Comparison of ENCODE assay signal across 17 mouse cellular contexts in the genomic region with DNA sequence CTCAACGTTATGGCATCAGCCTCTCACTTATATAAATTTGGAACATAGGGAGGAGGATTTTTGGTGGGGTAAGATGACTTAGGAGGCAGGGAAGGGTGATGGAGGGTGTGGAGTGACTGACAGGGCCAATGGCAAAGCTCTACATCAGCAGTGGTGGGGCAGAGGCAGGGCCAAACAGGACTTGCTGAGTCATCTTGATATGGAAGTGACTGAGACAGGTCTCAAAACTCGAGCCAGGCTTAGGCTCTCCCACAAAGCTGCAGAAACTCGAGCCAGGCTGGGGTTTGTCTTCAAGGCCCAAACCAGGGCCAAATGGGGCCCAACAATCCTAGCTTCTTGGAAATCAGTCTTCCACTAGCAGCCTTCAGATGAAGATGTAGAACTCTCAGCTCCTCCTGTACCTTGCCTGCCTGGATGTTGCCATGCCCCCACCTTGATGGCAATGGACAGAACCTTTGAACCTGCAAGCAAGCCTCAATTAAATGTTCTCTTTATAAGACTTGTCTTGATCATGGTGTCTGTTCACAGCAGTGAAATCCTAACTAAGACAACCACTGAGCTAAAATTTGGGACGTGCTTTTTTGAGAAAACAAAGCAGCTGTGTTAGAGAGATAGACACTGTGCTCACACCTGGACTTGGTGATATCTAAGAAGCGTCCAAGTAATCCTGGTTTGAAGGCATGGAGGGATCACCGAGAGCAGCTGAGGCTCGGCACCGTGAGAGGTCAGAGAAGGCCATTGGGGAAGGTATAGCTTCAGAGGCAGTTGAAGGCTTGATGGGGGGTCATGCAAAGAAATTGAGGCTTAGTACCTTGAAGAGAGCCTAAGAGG. TPM values are rescaled to one million over a fixed set of nuclear protein-coding genes. Genes with fewer than 3 reads are reported as not detected.
A peak's percentile ranks its signal among the peaks of the same experiment; 100 is the strongest.
DNase-seq lines count a peak whose midpoint lies in the region; ATAC-seq and TF ChIP-seq lines count a peak whose summit lies in the region.
"Had no signal": no experiment of that assay in that cellular context is flagged by ENCODE, and none has a peak within 500 bp of the region (broad histone marks: within the 10 kb centered on the region; RNA-seq: fewer than 3 reads in every experiment).

No protein-coding gene starts in this region.

- H3K4me2 ChIP-seq in heart, embryonic 11.5 days, result no peak overlapping the region
- H3K4me2 ChIP-seq in kidney, embryonic 14.5 days (replicated peaks; ENCODE audit: low read depth, low read length), result no peak overlapping the region
- H3K4me2 ChIP-seq: neural tube, embryonic 15.5 days; stomach, embryonic 15.5 days had no signal

- WGBS in heart, embryonic 11.5 days (ENCODE audit: insufficient replicate concordance), result 59% methylated on average over 8 of the region's 8 CpGs
- 78% methylated on average over 8 of the region's 8 CpGs for WGBS in kidney, embryonic 14.5 days

- TF ChIP-seq RAD21 in MEL (IDR thresholded peaks at IDR 0.05; ENCODE audit: low read depth, low read length), result no peak; the same call in 1 of the 2 replicates

- H3K4me3 ChIP-seq in heart, embryonic 11.5 days (ENCODE audit: low read depth, low read length), result no peak overlapping the region
- no peak overlapping the region for H3K4me3 ChIP-seq in MEL (ENCODE audit: control insufficient read depth in 1 of 2, insufficient read depth in 1 of 2, low read depth in 2 of 2, low read length in 2 of 2)
- no peak overlapping the region for H3K4me3 ChIP-seq in kidney, embryonic 14.5 days (ENCODE audit: low read length)
- H3K4me3 ChIP-seq: hindbrain, embryonic 10.5 days; midbrain, embryonic 10.5 days; neural tube, embryonic 15.5 days; stomach, embryonic 15.5 days had no signal

- peak in 1 of 2 experiments; percentile 62; a peak in 1 of 4 replicates for TF ChIP-seq POLR2A in MEL (IDR thresholded peaks at IDR 0.05; ENCODE audit: control insufficient read depth in 1 of 2, insufficient read depth in 1 of 2, low read depth in 1 of 2, low read length in 2 of 2, poor library complexity in 1 of 2)

- no peak for DNase-seq in heart, postnatal 10 days
- DNase-seq in MEL (ENCODE audit: low read depth, low spot score), result peak; percentile 95
- DNase-seq in yolk sac, embryonic 10.5 days (ENCODE audit: low spot score), result peak; percentile 7
- no peak for DNase-seq in retina, embryonic 14.5 days (ENCODE audit: low spot score)
- DNase-seq in layer of hippocampus, postnatal 14 days (ENCODE audit: low spot score in 2 of 2), result no peak
- DNase-seq: adrenal gland, adult 2 months; cerebellum, adult 8-10 months; kidney, adult 8-10 months; kidney, postnatal 4 days; retina, postnatal 1 day had no signal

- intact Hi-C loops in heart, postnatal 10 days (cut with DNase I), result no loop called here

- H3K9ac ChIP-seq in heart, embryonic 11.5 days (ENCODE audit: low read depth, low read length), result no peak overlapping the region
- peak overlapping the region; percentile 42 for H3K9ac ChIP-seq in MEL (ENCODE audit: control insufficient read depth, low read depth, low read length, poor library complexity, severe bottlenecking)
- H3K9ac ChIP-seq in kidney, embryonic 14.5 days (ENCODE audit: low read depth, low read length), result no peak overlapping the region
- H3K9ac ChIP-seq: neural tube, embryonic 15.5 days; stomach, embryonic 15.5 days had no signal

- TF ChIP-seq CTCF in MEL (IDR thresholded peaks at IDR 0.05 in 2 of 3, conservative IDR thresholded peaks at IDR 0.05 in 1 of 3; ENCODE audit: control insufficient read depth in 1 of 3, insufficient read depth in 1 of 3, low read depth in 2 of 3, low read length in 3 of 3, poor library complexity in 1 of 3, severe bottlenecking in 1 of 3), result no peak

- ATAC-seq in heart, embryonic 11.5 days (replicated peaks; ENCODE audit: insufficient number of reproducible peaks, low FRiP score, low TSS enrichment), result peak; percentile 57; the same call in 1 of the 2 replicates
- peak; percentile 68; the same call in 1 of the 2 replicates for ATAC-seq in erythroid progenitor cell, adult 5-6 weeks (replicated peaks; ENCODE audit: low FRiP score, poor library complexity, severe bottlenecking)
- ATAC-seq in kidney, embryonic 14.5 days (ENCODE audit: low FRiP score, low TSS enrichment), result no peak

- peaks cover 5% of the 10 kb centered on the region; the same call in 1 of the 2 replicates for H3K4me1 ChIP-seq in heart, embryonic 11.5 days (ENCODE audit: control insufficient read depth, insufficient read depth, low read length)
- H3K4me1 ChIP-seq in MEL (ENCODE audit: control insufficient read depth in 1 of 2, insufficient read depth in 2 of 2, low read length in 2 of 2), result peaks cover 11 to 25% of the 10 kb centered on the region in 2 experiments
- peaks cover 8% of the 10 kb centered on the region; the same call in 1 of the 2 replicates for H3K4me1 ChIP-seq in kidney, embryonic 14.5 days (ENCODE audit: control insufficient read depth, insufficient read depth, low read length)

- no peaks in the 10 kb centered on the region for H3K27me3 ChIP-seq in heart, embryonic 11.5 days (ENCODE audit: control insufficient read depth, insufficient read depth, low read length)
- H3K27me3 ChIP-seq in MEL (ENCODE audit: control insufficient read depth in 1 of 2, insufficient read depth in 2 of 2, low read length in 2 of 2), result no peaks in the 10 kb centered on the region
- no peaks in the 10 kb centered on the region for H3K27me3 ChIP-seq in kidney, embryonic 14.5 days (ENCODE audit: control insufficient read depth, insufficient read depth, low read length)
- H3K27me3 ChIP-seq: neural tube, embryonic 15.5 days; stomach, embryonic 15.5 days had no signal

- H3K9me3 ChIP-seq in heart, embryonic 11.5 days (replicated peaks; ENCODE audit: control insufficient read depth, low read length), result no peaks in the 10 kb centered on the region
- no peaks in the 10 kb centered on the region for H3K9me3 ChIP-seq in MEL (replicated peaks; ENCODE audit: insufficient read depth, low read length)
- H3K9me3 ChIP-seq in kidney, embryonic 14.5 days (ENCODE audit: control insufficient read depth, low read length), result peaks cover 2% of the 10 kb centered on the region; the same call in 1 of the 2 replicates
- H3K9me3 ChIP-seq: stomach, embryonic 15.5 days had no signal

- no peak overlapping the region for H3K27ac ChIP-seq in heart, embryonic 11.5 days (ENCODE audit: low read depth, low read length)
- H3K27ac ChIP-seq in MEL (ENCODE audit: control insufficient read depth, low read depth, low read length), result peak overlapping the region; percentile 57
- H3K27ac ChIP-seq in kidney, embryonic 14.5 days (ENCODE audit: low read depth, low read length), result no peak overlapping the region
- H3K27ac ChIP-seq: hindbrain, embryonic 10.5 days; midbrain, embryonic 10.5 days; neural tube, embryonic 15.5 days; stomach, embryonic 15.5 days had no signal

- no peaks in the 10 kb centered on the region; the same call in 1 of the 2 replicates for H3K36me3 ChIP-seq in heart, embryonic 11.5 days (ENCODE audit: control insufficient read depth, insufficient read depth, low read length)
- H3K36me3 ChIP-seq in MEL (ENCODE audit: control insufficient read depth in 1 of 2, insufficient read depth in 2 of 2, low read length in 2 of 2), result peaks cover 0 to 15% of the 10 kb centered on the region in 2 experiments; a peak in 2 of 4 replicates
- no peaks in the 10 kb centered on the region for H3K36me3 ChIP-seq in kidney, embryonic 14.5 days (ENCODE audit: control insufficient read depth, insufficient read depth, low read length)
- H3K36me3 ChIP-seq: hindbrain, embryonic 10.5 days; midbrain, embryonic 10.5 days; neural tube, embryonic 15.5 days; stomach, embryonic 15.5 days had no signal

- TF ChIP-seq EP300 in MEL (IDR thresholded peaks at IDR 0.05; ENCODE audit: low read depth in 1 of 2, low read length in 2 of 2), result peak; percentile 72 to 73

- no peaks in the 10 kb centered on the region; the same call in 1 of the 2 replicates for H3K79me2 ChIP-seq in MEL (ENCODE audit: control insufficient read depth, insufficient read depth, low read length, poor library complexity)

TF ChIP-seq in MEL, 35 proteins besides CTCF, POLR2A, EP300 and RAD21 (continues in another document):
- TF ChIP-seq HCFC1 (IDR thresholded peaks at IDR 0.05; ENCODE audit: low read depth, low read length) (peak; percentile 67), CHD2 (IDR thresholded peaks at IDR 0.05; ENCODE audit: low read length) (no peak), TCF12 (IDR thresholded peaks at IDR 0.05; ENCODE audit: low read depth, low read length) (peak; percentile 67; the same call in 1 of the 2 replicates), ZC3H11A (IDR thresholded peaks at IDR 0.05; ENCODE audit: low read depth, low read length) (peak; percentile 53; the same call in 1 of the 2 replicates), POLR2AphosphoS2 (IDR thresholded peaks at IDR 0.05; ENCODE audit: low read length) (peak; percentile 21; the same call in 1 of the 2 replicates), UBTF (IDR thresholded peaks at IDR 0.05; ENCODE audit: borderline replicate concordance, insufficient read depth, low read depth, low read length) (no peak), NRF1 (IDR thresholded peaks at IDR 0.05; ENCODE audit: insufficient read depth, low read depth, low read length, poor library complexity, severe bottlenecking) (no peak), USF1 (IDR thresholded peaks at IDR 0.05; ENCODE audit: low read depth, low read length) (no peak), ZKSCAN1 (IDR thresholded peaks at IDR 0.05; ENCODE audit: low read depth, low read length) (no peak), MYB (IDR thresholded peaks at IDR 0.05; ENCODE audit: low read depth, low read length) (no peak), ZNF384 (IDR thresholded peaks at IDR 0.05; ENCODE audit: low read depth, low read length) (no peak), ELF1 (IDR thresholded peaks at IDR 0.05; ENCODE audit: low read depth, low read length) (peak; percentile 68), MEF2A (IDR thresholded peaks at IDR 0.05; ENCODE audit: extremely low read depth, insufficient replicate concordance, low read depth, low read length, poor library complexity, severe bottlenecking) (0 out of 2 replicates have a peak, but pooled peaks have one; percentile 4), CHD1 (IDR thresholded peaks at IDR 0.05; ENCODE audit: low read depth, low read length) (no peak), KAT2A (conservative IDR thresholded peaks at IDR 0.05; ENCODE audit: low read depth, low read length) (peak; percentile 80), TAL1 (IDR thresholded peaks at IDR 0.05; ENCODE audit: low read length) (peak; percentile 49)

RNA-seq across cellular contexts. Expression of gene Zfp810, which starts 15.1 kb away (rescaled TPM):
- 12.9 and 15.7 TPM in 2 replicates for polyA plus RNA-seq in heart, embryonic 11.5 days (2014; fragmentation: Nextera tagmentation; extraction: Ambion mirVana)
- total RNA-seq in heart, postnatal 10 days (2021), result 10 to 100 TPM; 12.3 to 13.9 TPM
- not detected in 2 replicates for total RNA-seq in MEL (2012; rRNA removed)
- under 1 TPM in 1 of 2 experiments, not detected in 1; 0.13 TPM for polyA plus RNA-seq in MEL (2012; ENCODE audit: insufficient read depth in 1 of 2, insufficient read length in 2 of 2, low read depth in 1 of 2, low replicate concordance in 2 of 2, missing spikeins in 1 of 2)
- 2.1 and 4.3 TPM in 2 replicates for total RNA-seq in erythroid progenitor cell, adult 5-6 weeks (2015; ENCODE audit: low replicate concordance)
- total RNA-seq in erythroid progenitor cell, adult 5-6 weeks (2017; ENCODE audit: low replicate concordance), result 0.64 and 4.5 TPM in 2 replicates
- 18.5 and 28.8 TPM in 2 replicates for polyA plus RNA-seq in kidney, embryonic 14.5 days (2014; fragmentation: Nextera tagmentation; extraction: Ambion mirVana)
- total RNA-seq in layer of hippocampus, postnatal 14 days (2021), result 10 to 100 TPM; 16.0 to 22.6 TPM

Comparison
In these comparisons a context has a peak if more than half of its experiments do, and no peak if none do; other contexts are left out.
1. DNase-seq: peak in MEL (single experiment) and yolk sac, embryonic 10.5 days (single experiment); none in heart, postnatal 10 days (0 of 2), retina, embryonic 14.5 days (single experiment) and layer of hippocampus, postnatal 14 days (0 of 2).